Mouse (Mus musculus) frontal cortex, adult 2 months (tissue): Measurements from ENCODE around the gene Tet3. TPM values are rescaled to one million over a fixed set of nuclear protein-coding genes. Genes with fewer than 3 reads are reported as not detected.

Experiments
- DNase-seq, 2 experiments: peaks; one replicate each; pipeline ENCODE4 v3.0.0; 2022; ENCODE audit warnings: low spot score in 1 of 2; ENCODE audit errors: extremely low spot score in 1 of 2
- polyA plus RNA-seq: library from polyadenylated mRNA; depleted of rRNA; stranded (reverse); fragments of >200 nt; gene quantifications from 2 replicates; pipeline ENCODE4 v1.2.3, GENCODE M21; 2012

Tet3 gene
- polyA plus RNA-seq, 1 experiment: 18.9 TPM

- peak; percentile 64 to 89 for DNase-seq
Observed at GRCm38 (mm10) chr6:83441259-83442061, 17.4 kb downstream of the Tet3 start.

- peak; percentile 84 to 91 for DNase-seq
Observed at GRCm38 (mm10) chr6:83440510-83441258, 18.2 kb downstream of the Tet3 start.

- DNase-seq: no peak
Observed at GRCm38 (mm10) chr6:83440197-83440509, 18.7 kb downstream of the Tet3 start.

- peak in 1 of 2 experiments; percentile 65 for DNase-seq
Observed at GRCm38 (mm10) chr6:83439781-83440180, 19.1 kb downstream of the Tet3 start.

GRCm38 (mm10) chr6:83439119-83439767 lies 19.6 kb downstream of the Tet3 start:
- peak in 1 of 2 experiments; percentile 68 for DNase-seq

GRCm38 (mm10) chr6:83438584-83438983 lies 20.3 kb downstream of the Tet3 start:
- no peak for DNase-seq

- DNase-seq: no peak
Observed at GRCm38 (mm10) chr6:83437802-83438201, 21.1 kb downstream of the Tet3 start.

GRCm38 (mm10) chr6:83437225-83437624 lies 21.7 kb downstream of the Tet3 start:
- no peak for DNase-seq

- no peak for DNase-seq
Observed at GRCm38 (mm10) chr6:83436547-83436946, 22.3 kb downstream of the Tet3 start.

GRCm38 (mm10) chr6:83435174-83435573 lies 23.7 kb downstream of the Tet3 start:
- no peak for DNase-seq

- DNase-seq: no peak
Observed at GRCm38 (mm10) chr6:83433546-83433945, 25.3 kb downstream of the Tet3 start.

- DNase-seq: no peak
Observed at GRCm38 (mm10) chr6:83432966-83433365, 25.9 kb downstream of the Tet3 start.

GRCm38 (mm10) chr6:83427968-83428731 lies 30.7 kb downstream of the Tet3 start:
- DNase-seq: peak in 1 of 2 experiments; percentile 59

- DNase-seq: no peak
Observed at GRCm38 (mm10) chr6:83427512-83427911, 31.4 kb downstream of the Tet3 start.

GRCm38 (mm10) chr6:83426576-83426975 lies 32.3 kb downstream of the Tet3 start:
- no peak for DNase-seq

GRCm38 (mm10) chr6:83424053-83424404 lies 34.9 kb downstream of the Tet3 start:
- DNase-seq: no peak

- DNase-seq: no peak
Observed at GRCm38 (mm10) chr6:83423400-83424052, 35.4 kb downstream of the Tet3 start.

GRCm38 (mm10) chr6:83421866-83422649 lies 36.8 kb downstream of the Tet3 start:
- no peak for DNase-seq

GRCm38 (mm10) chr6:83419516-83419915 lies 39.4 kb downstream of the Tet3 start:
- DNase-seq: no peak
